Mouse (Mus musculus) forebrain, embryonic 14.5 days (tissue): ENCODE data around the gene Mbnl1. TPM values are rescaled to one million over a fixed set of nuclear protein-coding genes. Genes with fewer than 3 reads are reported as not detected.
"Not testable (repeated sequence)": the region's sequence is repeated elsewhere in the genome, so short reads cannot be mapped to it uniquely, and the experiment has no call there.

ENCODE experiments used
- ATAC-seq: fragments of 200-750 bp; cut with Nextera tagmentation; 2 replicates; pipeline ENCODE4 v1.8.0; 2017; ENCODE audit warnings: mild to moderate bottlenecking, moderate library complexity
- DNase-seq: peaks from one replicate; pipeline ENCODE4 v3.0.0-alpha.2; 2015; ENCODE audit warnings: low spot score
- H3K27ac ChIP-seq: fragments of 300-500 bp; sonication (generic); 2 replicates; pipeline ENCODE4 v1.5.1; 2014; ENCODE audit warnings: low read depth, mild to moderate bottlenecking, control low read depth, low read length, moderate library complexity
- H3K27me3 ChIP-seq: fragments of 300-500 bp; sonication (generic); replicated peaks from 2 replicates; pipeline ENCODE4 v1.6.1; 2014; ENCODE audit warnings: low read length, control low read depth, mixed read lengths; ENCODE audit not compliant: control insufficient read depth, insufficient read depth
- H3K36me3 ChIP-seq: fragments of 300-500 bp; sonication (generic); 2 replicates; pipeline ENCODE4 v1.6.1; 2014; ENCODE audit warnings: low read length, control low read depth; ENCODE audit not compliant: control insufficient read depth, insufficient read depth
- H3K4me1 ChIP-seq: fragments of 300-500 bp; sonication (generic); 2 replicates; pipeline ENCODE4 v1.6.1; 2014; ENCODE audit warnings: antibody characterized with exemption, low read length, control low read depth; ENCODE audit not compliant: control insufficient read depth, insufficient read depth
- H3K4me2 ChIP-seq: fragments of 300-500 bp; sonication (generic); 2 replicates; pipeline ENCODE4 v1.6.1; 2014; ENCODE audit warnings: mild to moderate bottlenecking, control low read depth, low read length
- H3K4me3 ChIP-seq: fragments of 300-500 bp; sonication (generic); 2 replicates; pipeline ENCODE4 v1.5.1; 2014; ENCODE audit warnings: low read depth, low read length, control low read depth
- H3K9ac ChIP-seq: fragments of 300-500 bp; sonication (generic); 2 replicates; pipeline ENCODE4 v1.6.1; 2014; ENCODE audit warnings: mild to moderate bottlenecking, low read length, control low read depth, moderate library complexity
- H3K9me3 ChIP-seq: fragments of 300-500 bp; sonication (generic); replicated peaks from 2 replicates; pipeline ENCODE4 v1.6.1; 2016; ENCODE audit warnings: low read length, control low read depth, mixed read lengths; ENCODE audit not compliant: control insufficient read depth
- WGBS: fragments of 180-500 bp; shearing (Covaris S2); extraction: QIAGEN DNeasy Blood & Tissue Kit; methylation state at CpG from one replicate; pipeline ENCODE4 v1.1.7; 2014; 5-methylcytosine and 5-hydroxymethylcytosine counted together
- polyA plus RNA-seq: library from polyadenylated mRNA; unstranded; fragments of >200 nt; fragmentation: Nextera tagmentation; extraction: Ambion mirVana; gene quantifications from 2 replicates; pipeline ENCODE4 v1.2.1, GENCODE M21; 2014

Mbnl1 gene
- polyA plus RNA-seq, 1 experiment from 2014 or later, result 43.9 TPM

DNA sequence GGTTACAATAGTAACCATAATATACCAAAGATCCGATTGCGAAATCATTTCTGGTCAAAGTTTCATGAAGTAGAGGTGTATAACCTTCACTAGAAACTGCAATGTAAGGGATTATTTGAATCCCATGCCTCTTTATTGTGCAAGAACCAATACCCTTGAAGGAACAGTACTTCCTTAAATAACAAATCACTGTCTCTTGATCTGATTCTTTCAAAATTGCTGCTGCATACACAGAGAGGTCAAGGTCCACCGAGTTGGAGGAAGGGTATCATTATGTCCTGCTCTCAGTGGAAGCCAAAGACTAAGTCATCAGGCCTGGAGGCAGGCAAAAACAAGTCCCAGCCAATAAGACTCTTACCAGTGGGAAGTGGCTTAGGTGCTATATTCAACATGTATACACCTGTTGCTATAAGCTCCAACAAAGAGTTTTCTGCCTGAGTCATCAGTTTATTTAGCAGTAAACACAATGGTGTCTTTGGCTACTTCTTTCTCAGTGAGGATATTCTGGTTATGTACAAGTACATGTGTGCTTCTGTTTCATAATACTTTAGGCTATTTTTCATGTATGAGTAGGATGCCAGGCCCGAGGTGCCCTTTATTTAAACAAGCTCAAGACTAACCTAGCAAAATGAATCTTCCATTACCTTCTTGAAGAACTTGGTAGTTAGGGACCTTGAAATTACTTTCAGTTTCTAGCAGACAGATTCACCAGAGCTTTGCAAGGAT lies 13.5 kb downstream of the Mbnl1 start:
- no peak for DNase-seq
- WGBS, result 91% methylated on average over 4 of the region's 4 CpGs

DNA sequence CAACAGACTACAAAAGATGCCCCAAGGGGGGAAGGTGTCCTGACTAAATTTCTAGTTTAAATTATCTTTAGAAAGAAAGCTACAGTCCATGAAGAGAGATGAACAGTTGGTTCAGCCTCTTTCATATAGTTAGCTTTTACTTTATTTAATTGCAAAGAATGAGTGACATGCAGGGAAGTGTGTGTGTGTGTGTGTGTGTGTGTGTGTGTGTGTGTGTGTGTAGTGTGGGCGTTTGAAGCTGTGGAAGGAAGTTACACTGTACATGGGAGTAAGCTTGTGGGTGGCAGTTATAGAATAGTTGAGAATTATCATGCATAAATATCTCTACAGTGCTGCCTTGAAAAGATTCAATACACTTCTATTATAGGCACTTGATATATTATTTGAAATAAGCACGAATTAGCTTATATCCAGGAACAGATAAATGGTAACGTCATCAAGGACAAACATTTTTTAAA lies 14.1 kb downstream of the Mbnl1 start:
- ATAC-seq, result no peak

More for the DNA sequence above, 13.5 kb downstream of the Mbnl1 start:
- no peaks in the 10 kb centered on the region for H3K4me1 ChIP-seq
- H3K27me3 ChIP-seq, result no peaks in the 10 kb centered on the region
- no peak overlapping the region for H3K4me3 ChIP-seq
- no peak overlapping the region for H3K27ac ChIP-seq
- no peaks in the 10 kb centered on the region for H3K9me3 ChIP-seq
- no peak overlapping the region for H3K9ac ChIP-seq
- no peak for ATAC-seq
- no peak overlapping the region for H3K4me2 ChIP-seq
- no peaks in the 10 kb centered on the region for H3K36me3 ChIP-seq

DNA sequence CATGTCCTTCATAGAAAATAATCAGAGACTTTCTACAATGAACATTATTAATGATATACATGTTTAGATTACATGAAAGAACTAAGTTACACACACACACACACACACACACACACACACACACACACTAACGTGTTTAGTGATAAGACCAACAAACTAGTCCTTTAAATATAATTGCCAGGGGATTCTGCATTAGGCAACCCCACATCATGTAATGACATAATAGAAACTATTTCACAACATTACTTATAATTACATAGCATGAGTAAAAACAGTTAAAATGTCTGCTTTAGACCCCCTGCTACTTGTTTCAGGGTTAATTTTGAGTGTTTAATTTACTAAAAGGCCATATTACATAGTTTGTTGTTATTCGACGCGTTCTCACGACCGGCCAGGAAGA lies 16.9 kb downstream of the Mbnl1 start:
- WGBS, result 97% methylated on average over 6 of the region's 6 CpGs

More for the DNA sequence above, 14.1 kb downstream of the Mbnl1 start:
- no peak overlapping the region for H3K9ac ChIP-seq
- no peak overlapping the region for H3K4me3 ChIP-seq
- H3K4me1 ChIP-seq, result no peaks in the 10 kb centered on the region
- no peak overlapping the region for H3K4me2 ChIP-seq
- H3K27ac ChIP-seq, result no peak overlapping the region
- no peak for DNase-seq
- no peaks in the 10 kb centered on the region for H3K27me3 ChIP-seq
- H3K9me3 ChIP-seq, result no peaks in the 10 kb centered on the region
- WGBS, result 93% methylated on average over 3 of the region's 3 CpGs
- no peaks in the 10 kb centered on the region for H3K36me3 ChIP-seq

DNA sequence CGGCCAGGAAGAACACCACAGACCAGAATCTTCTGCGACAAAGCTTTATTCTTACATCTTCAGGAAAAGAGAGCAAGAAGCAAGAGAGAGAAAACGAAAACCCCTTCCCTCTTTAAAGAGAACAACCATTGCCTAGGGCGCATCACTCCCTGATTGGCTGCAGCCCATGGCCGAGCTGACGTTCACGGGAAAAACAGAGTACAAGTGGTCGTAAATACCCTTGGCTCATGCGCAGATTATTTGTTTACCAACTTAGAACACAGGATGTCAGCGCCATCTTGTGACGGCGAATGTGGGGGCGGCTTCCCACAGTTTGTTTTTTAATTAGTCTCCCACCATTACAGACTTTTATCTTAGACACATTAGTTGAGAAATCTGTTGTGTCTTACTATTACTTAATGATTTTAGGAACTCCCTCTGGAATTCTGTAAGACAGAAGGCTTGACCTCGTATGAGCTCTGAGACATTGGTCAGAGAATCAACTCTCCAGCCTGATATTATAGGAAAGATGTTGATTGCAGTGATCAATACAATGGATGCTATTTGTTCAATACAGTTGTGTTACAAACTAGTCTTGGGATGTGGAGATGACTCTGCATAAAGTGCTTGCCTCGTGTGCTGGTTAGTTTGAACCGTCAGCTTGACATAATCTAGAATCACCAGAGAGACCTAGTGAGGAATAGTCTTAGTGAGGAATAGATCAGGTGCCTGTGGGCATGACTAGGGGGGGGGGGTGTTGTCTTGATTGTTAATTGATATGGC lies 22.3 kb downstream of the Mbnl1 start:
- not testable (repeated sequence) for H3K4me1 ChIP-seq, H3K9ac ChIP-seq, H3K27me3 ChIP-seq, H3K27ac ChIP-seq, H3K36me3 ChIP-seq, H3K9me3 ChIP-seq, H3K4me2 ChIP-seq, H3K4me3 ChIP-seq
- DNase-seq, result peak; percentile 14
- 84% methylated on average over 7 of the region's 16 CpGs for WGBS
- peak; percentile 52 for ATAC-seq

More for the DNA sequence above, 16.9 kb downstream of the Mbnl1 start:
- no peaks in the 10 kb centered on the region for H3K36me3 ChIP-seq
- no peak for DNase-seq
- no peaks in the 10 kb centered on the region for H3K27me3 ChIP-seq
- no peak overlapping the region for H3K27ac ChIP-seq
- no peak overlapping the region for H3K4me2 ChIP-seq
- no peaks in the 10 kb centered on the region for H3K4me1 ChIP-seq
- ATAC-seq, result no peak
- H3K9ac ChIP-seq, result no peak overlapping the region
- H3K9me3 ChIP-seq, result no peaks in the 10 kb centered on the region
- no peak overlapping the region for H3K4me3 ChIP-seq

DNA sequence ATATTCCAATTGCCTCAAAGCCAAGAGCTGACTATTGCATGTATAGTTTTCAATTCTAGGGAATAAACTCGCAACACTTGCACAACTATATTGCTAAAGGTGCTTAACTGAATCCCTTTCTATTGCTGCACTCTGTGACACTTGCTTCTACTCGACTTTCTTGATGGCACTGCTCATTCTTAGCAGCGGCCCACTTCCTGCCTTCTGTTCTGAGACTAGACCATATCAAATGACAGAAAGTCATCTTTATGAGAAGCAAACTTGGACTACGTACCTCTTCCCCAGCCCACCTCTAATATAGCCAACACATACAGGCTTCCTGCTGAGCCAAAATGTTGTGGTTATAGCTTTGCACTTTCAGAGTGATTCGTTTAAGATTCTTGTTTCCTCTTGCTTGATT lies 23.6 kb downstream of the Mbnl1 start:
- Histone ChIP-seq H3K36me3 (no peaks in the 10 kb centered on the region), H3K4me3 (no peak overlapping the region), H3K4me1 (peaks cover 4% of the 10 kb centered on the region), H3K4me2 (no peak overlapping the region), H3K27ac (no peak overlapping the region), H3K9ac (no peak overlapping the region), H3K9me3 (no peaks in the 10 kb centered on the region), H3K27me3 (no peaks in the 10 kb centered on the region)
- 87% methylated on average over 5 of the region's 5 CpGs for WGBS
- DNase-seq (no peak), ATAC-seq (no peak)

DNA sequence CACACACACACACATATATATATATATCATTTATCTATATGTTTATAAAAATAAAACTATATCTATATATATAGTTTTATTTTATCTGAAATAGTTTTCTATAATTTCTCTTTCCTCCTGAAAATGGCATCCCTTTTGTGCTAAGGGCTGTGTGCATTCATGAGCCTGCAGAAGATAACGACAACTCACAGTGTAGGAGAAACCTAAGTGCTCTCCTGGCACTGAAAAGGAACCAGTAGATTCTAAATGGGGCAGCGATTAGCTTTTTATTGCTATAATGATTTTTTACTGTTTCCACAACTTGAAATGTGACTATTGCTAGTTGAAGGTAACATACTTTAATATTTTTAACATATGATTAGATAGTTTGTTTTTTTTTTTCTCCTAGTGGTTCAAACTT lies 25.5 kb downstream of the Mbnl1 start:
- H3K4me1 ChIP-seq, result peaks cover 11% of the 10 kb centered on the region
- H3K4me3 ChIP-seq, result no peak overlapping the region
- H3K4me2 ChIP-seq, result no peak overlapping the region
- no peak for ATAC-seq
- H3K36me3 ChIP-seq, result no peaks in the 10 kb centered on the region
- no peaks in the 10 kb centered on the region for H3K27me3 ChIP-seq
- no peak overlapping the region for H3K9ac ChIP-seq
- 86% methylated on average over 2 of the region's 2 CpGs for WGBS
- no peaks in the 10 kb centered on the region for H3K9me3 ChIP-seq
- no peak overlapping the region for H3K27ac ChIP-seq
- DNase-seq, result no peak

DNA sequence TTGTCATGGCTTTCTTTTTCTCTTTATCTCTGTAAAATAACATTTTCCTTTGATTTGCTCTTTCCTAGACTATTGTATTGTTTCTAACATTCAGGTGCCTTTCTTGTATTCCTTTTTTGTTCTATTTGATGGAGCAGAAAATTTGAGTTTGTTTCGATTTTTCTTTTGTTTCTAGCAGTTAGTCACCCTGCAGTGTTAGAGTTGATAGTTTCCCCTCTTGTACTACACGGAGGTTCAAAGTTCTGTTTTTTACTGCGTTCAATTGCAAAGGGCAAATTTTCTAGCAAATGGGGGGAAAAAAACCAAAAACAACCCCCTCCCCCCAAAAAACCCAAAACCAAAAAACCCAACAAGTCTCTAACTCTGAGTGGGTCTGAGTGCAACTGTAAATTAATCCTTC lies 26.0 kb downstream of the Mbnl1 start:
- H3K9ac ChIP-seq, result no peak overlapping the region
- H3K36me3 ChIP-seq, result no peaks in the 10 kb centered on the region
- H3K9me3 ChIP-seq, result no peaks in the 10 kb centered on the region
- no peaks in the 10 kb centered on the region for H3K27me3 ChIP-seq
- ATAC-seq (no peak), DNase-seq (no peak)
- 78% methylated on average over 3 of the region's 3 CpGs for WGBS
- H3K4me2 ChIP-seq, result no peak overlapping the region
- H3K4me3 ChIP-seq, result no peak overlapping the region
- H3K27ac ChIP-seq, result no peak overlapping the region
- peaks cover 15% of the 10 kb centered on the region for H3K4me1 ChIP-seq

DNA sequence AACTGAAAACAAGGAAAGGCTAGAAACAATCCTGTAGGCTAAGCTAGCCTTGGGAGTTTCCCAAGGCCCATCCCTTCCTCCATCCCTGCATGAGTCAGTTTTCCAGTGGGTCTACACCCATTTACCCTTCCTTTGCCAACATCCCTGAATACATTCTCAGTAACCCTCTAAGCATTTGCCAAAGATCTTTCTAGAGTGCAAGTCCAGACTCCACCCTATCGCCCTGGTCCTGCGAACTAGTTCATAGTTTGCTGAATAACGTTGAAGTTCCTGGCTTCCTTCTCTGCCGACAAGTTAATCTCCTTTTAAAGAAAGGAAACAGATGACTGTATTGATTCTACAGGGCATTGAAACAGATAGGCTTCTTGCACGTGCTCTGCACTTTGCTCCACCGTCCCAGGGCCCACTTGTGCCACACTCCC lies 26.5 kb downstream of the Mbnl1 start:
- Histone ChIP-seq H3K4me3 (no peak overlapping the region), H3K27ac (no peak overlapping the region), H3K27me3 (no peaks in the 10 kb centered on the region), H3K9ac (no peak overlapping the region), H3K9me3 (no peaks in the 10 kb centered on the region), H3K4me2 (no peak overlapping the region), H3K4me1 (peaks cover 15% of the 10 kb centered on the region), H3K36me3 (no peaks in the 10 kb centered on the region)
- no peak for ATAC-seq
- DNase-seq, result no peak
- WGBS, result 52% methylated on average over 6 of the region's 6 CpGs
